Mouse (Mus musculus): ENCODE measurements around the gene Gm4985. TPM values are rescaled to one million over a fixed set of nuclear protein-coding genes. Genes with fewer than 3 reads are reported as not detected.
"Not testable (repeated sequence)": the region's sequence is repeated elsewhere in the genome, so short reads cannot be mapped to it uniquely, and the experiment has no call there.

Gene Gm4985
- not detected in 2 replicates for polyA plus RNA-seq (2014; fragmentation: Nextera tagmentation; extraction: Ambion mirVana)

DNA sequence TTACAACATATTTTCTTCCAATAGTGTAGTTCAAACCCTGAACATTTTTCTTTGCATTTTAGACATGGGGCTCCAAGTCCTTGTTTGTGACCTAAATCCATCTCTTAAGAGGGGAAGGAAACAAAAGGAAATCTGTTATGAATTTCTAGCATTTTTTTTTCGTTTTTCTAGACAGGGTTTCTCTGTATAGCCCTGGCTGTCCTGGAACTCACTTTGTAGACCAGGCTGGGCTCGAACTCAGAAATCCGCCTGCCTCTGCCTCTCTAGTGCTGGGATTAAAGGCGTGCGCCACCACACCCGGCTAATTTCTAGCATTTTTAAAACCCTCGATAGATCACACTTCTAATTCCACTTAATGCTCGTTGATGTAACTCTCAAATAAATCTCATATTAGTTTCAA, at the start of gene Gm4985:
Gm4985 (minus strand) TSS at position 101 of the 400 bp plus-strand sequence.
- H3K27ac ChIP-seq (replicated peaks; ENCODE audit: low read depth, low read length); H3K27me3 ChIP-seq (replicated peaks; ENCODE audit: control insufficient read depth, insufficient read depth, low read length); H3K36me3 ChIP-seq (ENCODE audit: control insufficient read depth, insufficient read depth, low read length); H3K9ac ChIP-seq (ENCODE audit: low read depth, low read length); H3K9me3 ChIP-seq (ENCODE audit: control insufficient read depth, low read length); H3K4me3 ChIP-seq (ENCODE audit: low read depth, low read length); H3K4me2 ChIP-seq (ENCODE audit: low read depth, low read length); H3K4me1 ChIP-seq (ENCODE audit: control insufficient read depth, insufficient read depth, low read length); ATAC-seq (ENCODE audit: low read depth); DNase-seq (ENCODE audit: low spot score): not testable (repeated sequence)
- 82% methylated on average over 8 of the region's 8 CpGs for WGBS

DNA sequence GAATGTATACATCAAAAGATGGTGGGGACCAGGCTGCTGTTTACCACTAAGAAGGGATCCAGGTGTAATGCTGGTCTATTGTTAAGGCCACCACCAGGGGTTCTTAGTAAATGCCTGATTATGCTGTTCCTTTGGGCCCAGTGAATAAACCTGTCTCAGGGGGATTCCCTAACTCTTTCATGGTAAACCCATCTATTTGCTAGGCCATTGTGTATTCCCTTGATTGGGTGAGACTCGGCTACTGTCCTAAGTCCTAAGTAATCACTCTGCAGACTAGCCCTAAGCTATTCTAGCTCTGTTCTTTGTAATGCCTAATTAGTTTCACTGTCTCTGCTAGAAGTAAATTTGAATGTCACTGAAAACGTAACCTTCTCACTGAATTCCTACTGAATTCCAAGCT, 4.6 kb downstream of the Gm4985 start:
- Histone ChIP-seq H3K4me3 (ENCODE audit: low read depth, low read length) (no peak overlapping the region), H3K9ac (ENCODE audit: low read depth, low read length) (no peak overlapping the region), H3K27me3 (replicated peaks; ENCODE audit: control insufficient read depth, insufficient read depth, low read length) (no peaks in the 10 kb centered on the region), H3K36me3 (ENCODE audit: control insufficient read depth, insufficient read depth, low read length) (no peaks in the 10 kb centered on the region), H3K4me1 (ENCODE audit: control insufficient read depth, insufficient read depth, low read length) (no peaks in the 10 kb centered on the region), H3K4me2 (ENCODE audit: low read depth, low read length) (no peak overlapping the region), H3K9me3 (ENCODE audit: control insufficient read depth, low read length) (no peaks in the 10 kb centered on the region), H3K27ac (replicated peaks; ENCODE audit: low read depth, low read length) (no peak overlapping the region)
- 65% methylated on average over 2 of the region's 2 CpGs for WGBS
- DNase-seq (ENCODE audit: low spot score), result no peak
- ATAC-seq (ENCODE audit: low read depth), result no peak

Small RNAs within 50 kb of the gene (microRNA-seq; reads per million reads assigned to microRNA genes)
- gene Gm25299 (ENCODE audit: borderline number of aligned reads), result not detected

Other genes starting within 250 kb of the Gm4985 start
- gene Gm4907, start 76.4 kb downstream of the Gm4985 start, polyA plus RNA-seq (2014; fragmentation: Nextera tagmentation; extraction: Ambion mirVana), result 0.22 TPM in 1 of 2 replicates, not detected in the other

All from embryonic facial prominence, embryonic 14.5 days (tissue).